Mouse (Mus musculus) splenic B cell, adult 2 months (primary cell): ENCODE results near the gene Nfib.

Experiments used
- DNase-seq: peaks from one replicate; pipeline ENCODE4 v3.0.0-alpha.2; 2011; ENCODE audit warnings: low read depth, low spot score
- H3K27me3 ChIP-seq: 2 replicates; pipeline ENCODE4 v1.6.1; 2012; ENCODE audit warnings: mild to moderate bottlenecking, low read length, moderate library complexity, mixed read lengths; ENCODE audit not compliant: control insufficient read depth, poor library complexity, insufficient read depth, severe bottlenecking
- H3K36me3 ChIP-seq: 2 replicates; pipeline ENCODE4 v1.6.1; 2012; ENCODE audit warnings: mild to moderate bottlenecking, low read length, moderate library complexity, mixed read lengths; ENCODE audit not compliant: control insufficient read depth, poor library complexity, insufficient read depth, severe bottlenecking

Nfib gene

GRCm38 (mm10) chr4:82704841-82705794 is at the start of gene Nfib:
Nfib (minus strand) TSS chr4:82705750.
- no peaks in the 10 kb centered on the region for H3K27me3 ChIP-seq
- no peak for DNase-seq
- H3K36me3 ChIP-seq: no peaks in the 10 kb centered on the region

- Histone ChIP-seq H3K27me3 (no peaks in the 10 kb centered on the region), H3K36me3 (no peaks in the 10 kb centered on the region)
- no peak for DNase-seq
These were observed 30.2 kb upstream of the Nfib start for GRCm38 (mm10) chr4:82735764-82736163.

- no peak for DNase-seq
These were observed 29.4 kb upstream of the Nfib start for GRCm38 (mm10) chr4:82734765-82735481.

GRCm38 (mm10) chr4:82734348-82734747 is 28.8 kb upstream of the Nfib start:
- Histone ChIP-seq H3K27me3 (no peaks in the 10 kb centered on the region), H3K36me3 (no peaks in the 10 kb centered on the region)
- no peak for DNase-seq

More at GRCm38 (mm10) chr4:82734765-82735481, 29.4 kb upstream of the Nfib start:
- no peaks in the 10 kb centered on the region for H3K27me3 ChIP-seq
- H3K36me3 ChIP-seq: no peaks in the 10 kb centered on the region

GRCm38 (mm10) chr4:82733636-82734035 is 28.1 kb upstream of the Nfib start:
- no peaks in the 10 kb centered on the region for H3K36me3 ChIP-seq
- DNase-seq: no peak
- no peaks in the 10 kb centered on the region for H3K27me3 ChIP-seq

GRCm38 (mm10) chr4:82730248-82730887 is 24.8 kb upstream of the Nfib start:
- DNase-seq: no peak
- Histone ChIP-seq H3K36me3 (no peaks in the 10 kb centered on the region), H3K27me3 (no peaks in the 10 kb centered on the region)

- DNase-seq: no peak
- no peaks in the 10 kb centered on the region for H3K36me3 ChIP-seq
- no peaks in the 10 kb centered on the region for H3K27me3 ChIP-seq
These were observed 18.5 kb upstream of the Nfib start for GRCm38 (mm10) chr4:82724058-82724457.

- H3K27me3 ChIP-seq: no peaks in the 10 kb centered on the region
- no peak for DNase-seq
- H3K36me3 ChIP-seq: no peaks in the 10 kb centered on the region
These were observed 17.5 kb upstream of the Nfib start for GRCm38 (mm10) chr4:82723048-82723447.

GRCm38 (mm10) chr4:82715833-82716232 is 10.3 kb upstream of the Nfib start:
- no peaks in the 10 kb centered on the region for H3K27me3 ChIP-seq
- no peaks in the 10 kb centered on the region for H3K36me3 ChIP-seq
- no peak for DNase-seq

GRCm38 (mm10) chr4:82711611-82712295 is 6.2 kb upstream of the Nfib start:
- Histone ChIP-seq H3K36me3 (no peaks in the 10 kb centered on the region), H3K27me3 (no peaks in the 10 kb centered on the region)
- no peak for DNase-seq

GRCm38 (mm10) chr4:82709666-82710065 is 4.1 kb upstream of the Nfib start:
- DNase-seq: no peak
- no peaks in the 10 kb centered on the region for H3K36me3 ChIP-seq

GRCm38 (mm10) chr4:82706012-82706411 is 462 bp upstream of the Nfib start:
- DNase-seq: no peak
- Histone ChIP-seq H3K36me3 (no peaks in the 10 kb centered on the region), H3K27me3 (no peaks in the 10 kb centered on the region)

More at GRCm38 (mm10) chr4:82709666-82710065, 4.1 kb upstream of the Nfib start:
- H3K27me3 ChIP-seq: no peaks in the 10 kb centered on the region

- no peak for DNase-seq
- Histone ChIP-seq H3K36me3 (no peaks in the 10 kb centered on the region), H3K27me3 (no peaks in the 10 kb centered on the region)
These were observed 1.3 kb downstream of the Nfib start for GRCm38 (mm10) chr4:82704079-82704830.

- DNase-seq: no peak
- H3K27me3 ChIP-seq: no peaks in the 10 kb centered on the region
- H3K36me3 ChIP-seq: no peaks in the 10 kb centered on the region
These were observed 2.7 kb downstream of the Nfib start for GRCm38 (mm10) chr4:82702808-82703207.
